Mouse (Mus musculus): ENCODE measurements around the gene Rpl3. TPM values are rescaled to one million over a fixed set of nuclear protein-coding genes. Genes with fewer than 3 reads are reported as not detected.

Gene Rpl3
- polyA plus RNA-seq, 1 experiment from 2014 or later, result 407 TPM

DNA sequence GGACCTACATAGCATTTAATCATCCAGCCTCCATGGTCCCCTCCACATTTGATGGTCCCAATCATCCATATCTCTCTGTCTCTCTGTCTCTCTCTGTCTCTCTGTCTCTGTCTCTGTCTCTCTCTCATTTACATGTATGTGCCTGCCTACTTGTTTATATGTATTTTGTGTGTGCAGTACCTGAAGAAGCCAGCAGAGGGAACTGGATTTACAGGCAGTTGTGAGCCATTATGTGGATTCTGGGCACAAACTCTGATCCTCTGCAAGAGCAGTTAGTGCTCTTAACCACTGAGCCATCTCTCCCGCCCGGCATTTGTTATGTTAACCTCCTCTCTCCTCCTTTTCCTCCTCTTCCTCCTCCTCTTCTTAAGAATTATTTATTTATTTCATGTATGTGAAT is 45.9 kb downstream of the Rpl3 start:
- 92% methylated on average over 2 of the region's 2 CpGs for WGBS (ENCODE audit: insufficient replicate concordance)
- DNase-seq, result no peak
- H3K36me3 ChIP-seq (replicated peaks; ENCODE audit: insufficient read depth, low read length), result no peaks in the 10 kb centered on the region
- no peaks in the 10 kb centered on the region for H3K4me1 ChIP-seq (ENCODE audit: insufficient read depth)
- TF ChIP-seq EP300 (IDR thresholded peaks at IDR 0.05; ENCODE audit: low read depth) (no peak), CTCF (IDR thresholded peaks at IDR 0.05; ENCODE audit: low read depth) (0 out of 2 replicates have a peak, but pooled peaks have one; percentile 14)
- H3K27me3 ChIP-seq (ENCODE audit: insufficient read depth, low read length), result no peaks in the 10 kb centered on the region
- no peaks in the 10 kb centered on the region for H3K9me3 ChIP-seq (ENCODE audit: low read length)
- no peak overlapping the region for H3K4me3 ChIP-seq (ENCODE audit: low read depth, low read length)
- ATAC-seq, result no peak
- no peak overlapping the region for H3K9ac ChIP-seq (replicated peaks)
- H3K4me2 ChIP-seq (ENCODE audit: low read depth, low read length), result no peak overlapping the region
- H3K27ac ChIP-seq (ENCODE audit: low read depth), result no peak overlapping the region

GRCm38 (mm10) chr15:80044249-80044648 is 47.4 kb downstream of the Rpl3 start:
- DNase-seq (no peak), ATAC-seq (no peak)
- Histone ChIP-seq H3K4me3 (ENCODE audit: low read depth, low read length) (no peak overlapping the region), H3K4me1 (ENCODE audit: insufficient read depth) (no peaks in the 10 kb centered on the region), H3K27ac (ENCODE audit: low read depth) (no peak overlapping the region), H3K9ac (replicated peaks) (no peak overlapping the region), H3K4me2 (ENCODE audit: low read depth, low read length) (no peak overlapping the region), H3K27me3 (ENCODE audit: insufficient read depth, low read length) (no peaks in the 10 kb centered on the region), H3K9me3 (ENCODE audit: low read length) (no peaks in the 10 kb centered on the region), H3K36me3 (replicated peaks; ENCODE audit: insufficient read depth, low read length) (no peaks in the 10 kb centered on the region)
- TF ChIP-seq EP300 (IDR thresholded peaks at IDR 0.05; ENCODE audit: low read depth), result no peak
- TF ChIP-seq CTCF (IDR thresholded peaks at IDR 0.05; ENCODE audit: low read depth), result no peak
- WGBS (ENCODE audit: insufficient replicate concordance), result 73% methylated on average over 10 of the region's 10 CpGs

DNA sequence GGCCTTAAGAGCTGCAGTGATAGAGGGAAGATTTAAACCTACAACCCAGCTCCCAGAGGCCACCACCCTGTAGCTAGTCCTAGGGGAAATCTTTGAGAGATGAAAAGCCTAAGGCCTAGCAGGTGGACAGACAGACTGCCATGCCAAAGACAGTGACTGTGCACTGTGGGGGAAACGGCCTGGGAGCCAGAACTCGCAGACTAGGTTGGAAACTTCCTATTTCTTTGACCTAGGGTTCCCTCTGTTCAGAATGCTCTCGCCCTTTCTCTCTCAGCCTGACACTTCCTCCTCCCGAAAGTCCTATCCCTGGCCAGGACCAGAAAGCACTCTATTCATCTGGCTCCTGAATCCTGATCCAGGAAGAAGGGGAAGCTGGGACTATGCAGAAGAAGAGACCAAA is 49.5 kb downstream of the Rpl3 start:
- Histone ChIP-seq H3K27ac (ENCODE audit: low read depth) (no peak overlapping the region), H3K36me3 (replicated peaks; ENCODE audit: insufficient read depth, low read length) (no peaks in the 10 kb centered on the region), H3K4me1 (ENCODE audit: insufficient read depth) (no peaks in the 10 kb centered on the region), H3K27me3 (ENCODE audit: insufficient read depth, low read length) (no peaks in the 10 kb centered on the region), H3K9me3 (ENCODE audit: low read length) (no peaks in the 10 kb centered on the region), H3K9ac (replicated peaks) (no peak overlapping the region), H3K4me2 (ENCODE audit: low read depth, low read length) (no peak overlapping the region), H3K4me3 (ENCODE audit: low read depth, low read length) (no peak overlapping the region)
- WGBS (ENCODE audit: insufficient replicate concordance), result 37% methylated on average over 4 of the region's 4 CpGs
- no peak for ATAC-seq
- no peak for TF ChIP-seq EP300 (IDR thresholded peaks at IDR 0.05; ENCODE audit: low read depth)
- no peak for DNase-seq

- no peak overlapping the region for H3K4me3 ChIP-seq (ENCODE audit: low read depth, low read length)
- no peaks in the 10 kb centered on the region for H3K4me1 ChIP-seq (ENCODE audit: insufficient read depth)
- H3K27ac ChIP-seq (ENCODE audit: low read depth), result no peak overlapping the region
- no peaks in the 10 kb centered on the region for H3K36me3 ChIP-seq (replicated peaks; ENCODE audit: insufficient read depth, low read length)
- TF ChIP-seq CTCF (IDR thresholded peaks at IDR 0.05; ENCODE audit: low read depth), result no peak
- TF ChIP-seq EP300 (IDR thresholded peaks at IDR 0.05; ENCODE audit: low read depth), result no peak
- no peaks in the 10 kb centered on the region for H3K9me3 ChIP-seq (ENCODE audit: low read length)
- no peak overlapping the region for H3K4me2 ChIP-seq (ENCODE audit: low read depth, low read length)
- no peak for ATAC-seq
- WGBS (ENCODE audit: insufficient replicate concordance), result 90% methylated on average over 2 of the region's 2 CpGs
- H3K9ac ChIP-seq (replicated peaks), result no peak overlapping the region
- H3K27me3 ChIP-seq (ENCODE audit: insufficient read depth, low read length), result no peaks in the 10 kb centered on the region
- no peak for DNase-seq
Observed at GRCm38 (mm10) chr15:80038110-80038391, 53.6 kb downstream of the Rpl3 start.

GRCm38 (mm10) chr15:80037255-80038109 is 54.2 kb downstream of the Rpl3 start:
- DNase-seq, result no peak
- H3K4me1 ChIP-seq (ENCODE audit: insufficient read depth), result no peaks in the 10 kb centered on the region
- H3K4me2 ChIP-seq (ENCODE audit: low read depth, low read length), result no peak overlapping the region
- 70% methylated on average over 11 of the region's 11 CpGs for WGBS (ENCODE audit: insufficient replicate concordance)
- no peak overlapping the region for H3K27ac ChIP-seq (ENCODE audit: low read depth)
- H3K36me3 ChIP-seq (replicated peaks; ENCODE audit: insufficient read depth, low read length), result no peaks in the 10 kb centered on the region
- TF ChIP-seq EP300 (IDR thresholded peaks at IDR 0.05; ENCODE audit: low read depth) (no peak), CTCF (IDR thresholded peaks at IDR 0.05; ENCODE audit: low read depth) (no peak)
- no peak overlapping the region for H3K9ac ChIP-seq (replicated peaks)
- no peak for ATAC-seq
- H3K4me3 ChIP-seq (ENCODE audit: low read depth, low read length), result no peak overlapping the region
- H3K27me3 ChIP-seq (ENCODE audit: insufficient read depth, low read length), result no peaks in the 10 kb centered on the region
- H3K9me3 ChIP-seq (ENCODE audit: low read length), result no peaks in the 10 kb centered on the region

- H3K27me3 ChIP-seq (ENCODE audit: insufficient read depth, low read length), result no peaks in the 10 kb centered on the region
- no peak overlapping the region for H3K27ac ChIP-seq (ENCODE audit: low read depth)
- TF ChIP-seq EP300 (IDR thresholded peaks at IDR 0.05; ENCODE audit: low read depth), result no peak
- no peak for TF ChIP-seq CTCF (IDR thresholded peaks at IDR 0.05; ENCODE audit: low read depth)
- no peak overlapping the region for H3K4me3 ChIP-seq (ENCODE audit: low read depth, low read length)
- H3K36me3 ChIP-seq (replicated peaks; ENCODE audit: insufficient read depth, low read length), result no peaks in the 10 kb centered on the region
- DNase-seq, result no peak
- no peak overlapping the region for H3K4me2 ChIP-seq (ENCODE audit: low read depth, low read length)
- H3K9me3 ChIP-seq (ENCODE audit: low read length), result no peaks in the 10 kb centered on the region
- H3K9ac ChIP-seq (replicated peaks), result no peak overlapping the region
- ATAC-seq, result no peak
- 76% methylated on average over 6 of the region's 6 CpGs for WGBS (ENCODE audit: insufficient replicate concordance)
- no peaks in the 10 kb centered on the region for H3K4me1 ChIP-seq (ENCODE audit: insufficient read depth)
Observed at GRCm38 (mm10) chr15:80035341-80035885, 56.3 kb downstream of the Rpl3 start.

All from liver, postnatal 0 days (tissue).